Mouse (Mus musculus): ENCODE data around the gene Ppp1r9a. TPM values are rescaled to one million over a fixed set of nuclear protein-coding genes. Genes with fewer than 3 reads are reported as not detected.

The Ppp1r9a gene
- polyA plus RNA-seq, 1 experiment from 2014 or later: 49.3 TPM

DNA sequence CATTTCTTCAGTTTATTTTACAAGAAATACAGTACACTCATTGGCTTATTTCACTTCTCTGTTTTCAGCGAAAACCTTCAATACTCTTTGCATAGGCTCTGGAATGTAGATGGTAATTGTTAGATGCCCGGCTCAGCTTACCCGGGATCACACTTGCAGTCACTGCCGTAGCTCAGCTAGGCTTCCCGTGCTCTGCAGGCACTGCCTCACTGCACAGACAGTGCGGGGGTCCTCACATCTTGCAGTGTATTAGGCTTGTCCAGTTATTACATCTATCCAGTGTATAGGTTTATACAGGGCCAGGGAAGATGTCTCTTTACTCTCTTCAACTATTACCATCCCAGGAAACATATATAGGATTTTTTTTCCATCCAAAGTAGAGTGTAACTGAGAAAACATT is 37.4 kb downstream of the Ppp1r9a start:
- Histone ChIP-seq H3K4me3 (replicated peaks; ENCODE audit: low read depth, low read length) (no peak overlapping the region), H3K9me3 (ENCODE audit: control insufficient read depth, low read length) (no peaks in the 10 kb centered on the region), H3K4me1 (ENCODE audit: control insufficient read depth, insufficient read depth, low read length) (peaks cover 4% of the 10 kb centered on the region; the same call in 1 of the 2 replicates), H3K27ac (replicated peaks; ENCODE audit: low read depth, low read length) (no peak overlapping the region), H3K27me3 (ENCODE audit: control insufficient read depth, insufficient read depth, low read length) (no peaks in the 10 kb centered on the region), H3K36me3 (ENCODE audit: control insufficient read depth, insufficient read depth, low read length) (no peaks in the 10 kb centered on the region), H3K4me2 (ENCODE audit: low read length) (no peak overlapping the region), H3K9ac (replicated peaks; ENCODE audit: low read length) (no peak overlapping the region)
- 66% methylated on average over 6 of the region's 6 CpGs for WGBS
- ATAC-seq (ENCODE audit: low FRiP score, low TSS enrichment) (no peak), DNase-seq (no peak)

DNA sequence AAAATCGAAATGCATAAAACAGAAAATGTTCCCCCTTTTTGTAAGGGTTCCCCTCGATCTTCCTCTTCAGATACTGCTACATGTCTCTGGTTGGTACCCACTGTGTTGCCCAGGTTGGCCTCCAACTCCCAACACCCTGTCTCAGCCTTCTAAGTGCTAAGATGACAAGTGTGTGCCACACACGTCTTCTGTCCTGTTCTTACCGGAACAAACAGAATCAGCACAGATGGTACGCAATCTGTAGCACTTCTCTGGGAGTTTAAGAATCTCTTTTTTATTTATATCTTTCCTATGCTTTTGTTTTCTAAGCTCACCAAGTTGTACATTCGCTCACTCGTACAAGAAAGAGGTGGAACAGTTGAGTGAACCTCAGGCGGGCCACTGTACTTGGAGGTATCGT is 37.9 kb downstream of the Ppp1r9a start:
- H3K27me3 ChIP-seq (ENCODE audit: control insufficient read depth, insufficient read depth, low read length): no peaks in the 10 kb centered on the region
- H3K4me2 ChIP-seq (ENCODE audit: low read length): no peak overlapping the region
- no peaks in the 10 kb centered on the region for H3K9me3 ChIP-seq (ENCODE audit: control insufficient read depth, low read length)
- no peak overlapping the region for H3K4me3 ChIP-seq (replicated peaks; ENCODE audit: low read depth, low read length)
- H3K4me1 ChIP-seq (ENCODE audit: control insufficient read depth, insufficient read depth, low read length): peaks cover 4% of the 10 kb centered on the region; the same call in 1 of the 2 replicates
- DNase-seq (no peak), ATAC-seq (ENCODE audit: low FRiP score, low TSS enrichment) (no peak)
- no peak overlapping the region for H3K27ac ChIP-seq (replicated peaks; ENCODE audit: low read depth, low read length)
- WGBS: 94% methylated on average over 9 of the region's 9 CpGs
- H3K9ac ChIP-seq (replicated peaks; ENCODE audit: low read length): no peak overlapping the region
- H3K36me3 ChIP-seq (ENCODE audit: control insufficient read depth, insufficient read depth, low read length): no peaks in the 10 kb centered on the region

DNA sequence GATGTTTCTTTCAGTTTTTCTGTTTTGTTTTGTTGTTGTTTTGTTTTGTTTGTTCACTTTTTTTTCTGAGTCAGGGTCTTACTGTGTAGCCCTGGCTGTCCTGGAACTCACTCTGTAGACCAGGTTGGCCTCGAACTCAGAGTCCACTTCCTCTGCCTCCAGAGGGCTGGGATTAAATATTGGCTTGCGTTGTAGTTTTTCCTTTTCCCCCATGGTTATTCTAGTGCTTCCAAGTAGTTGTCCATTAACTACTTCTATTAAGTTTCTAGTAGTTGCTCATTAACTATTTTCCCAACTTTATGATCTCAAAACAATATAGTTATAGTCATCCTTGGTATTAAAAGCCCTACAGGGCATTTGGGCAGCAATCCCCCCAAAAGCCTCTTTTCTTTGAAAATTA is 41.1 kb downstream of the Ppp1r9a start:
- H3K9ac ChIP-seq (replicated peaks; ENCODE audit: low read length): no peak overlapping the region
- no peak for ATAC-seq (ENCODE audit: low FRiP score, low TSS enrichment)
- H3K4me2 ChIP-seq (ENCODE audit: low read length): no peak overlapping the region
- H3K27me3 ChIP-seq (ENCODE audit: control insufficient read depth, insufficient read depth, low read length): no peaks in the 10 kb centered on the region
- no peak for DNase-seq
- no peaks in the 10 kb centered on the region for H3K9me3 ChIP-seq (ENCODE audit: control insufficient read depth, low read length)
- H3K36me3 ChIP-seq (ENCODE audit: control insufficient read depth, insufficient read depth, low read length): no peaks in the 10 kb centered on the region
- no peak overlapping the region for H3K4me3 ChIP-seq (replicated peaks; ENCODE audit: low read depth, low read length)
- no peak overlapping the region for H3K27ac ChIP-seq (replicated peaks; ENCODE audit: low read depth, low read length)
- WGBS: 97% methylated on average over 2 of the region's 2 CpGs
- H3K4me1 ChIP-seq (ENCODE audit: control insufficient read depth, insufficient read depth, low read length): peaks cover 3% of the 10 kb centered on the region; the same call in 1 of the 2 replicates

DNA sequence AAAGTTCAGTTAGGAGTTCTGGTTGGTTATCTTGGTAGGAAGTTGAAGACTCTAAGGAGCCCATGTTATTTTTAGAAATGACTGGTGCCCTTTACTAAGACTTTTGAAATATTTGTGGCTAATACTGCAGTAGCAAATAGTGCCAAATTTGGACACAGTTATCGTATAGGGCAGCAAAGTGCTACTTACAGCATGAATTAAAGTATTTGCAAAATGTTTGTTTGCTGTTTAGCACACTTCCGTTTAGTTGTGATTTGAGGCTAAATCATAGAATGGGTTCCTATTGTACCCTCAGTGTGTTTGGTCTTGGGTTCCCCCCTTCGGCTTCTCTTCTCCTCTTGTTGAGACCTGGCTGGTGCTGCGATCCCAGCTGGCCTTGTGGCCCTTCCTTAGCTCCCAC is 45.3 kb downstream of the Ppp1r9a start:
- no peak overlapping the region for H3K9ac ChIP-seq (replicated peaks; ENCODE audit: low read length)
- H3K4me3 ChIP-seq (replicated peaks; ENCODE audit: low read depth, low read length): no peak overlapping the region
- no peaks in the 10 kb centered on the region for H3K4me1 ChIP-seq (ENCODE audit: control insufficient read depth, insufficient read depth, low read length)
- H3K36me3 ChIP-seq (ENCODE audit: control insufficient read depth, insufficient read depth, low read length): no peaks in the 10 kb centered on the region
- ATAC-seq (ENCODE audit: low FRiP score, low TSS enrichment) (no peak), DNase-seq (no peak)
- H3K27ac ChIP-seq (replicated peaks; ENCODE audit: low read depth, low read length): no peak overlapping the region
- no peaks in the 10 kb centered on the region for H3K9me3 ChIP-seq (ENCODE audit: control insufficient read depth, low read length)
- 98% methylated on average over 4 of the region's 4 CpGs for WGBS
- H3K27me3 ChIP-seq (ENCODE audit: control insufficient read depth, insufficient read depth, low read length): no peaks in the 10 kb centered on the region
- H3K4me2 ChIP-seq (ENCODE audit: low read length): no peak overlapping the region

DNA sequence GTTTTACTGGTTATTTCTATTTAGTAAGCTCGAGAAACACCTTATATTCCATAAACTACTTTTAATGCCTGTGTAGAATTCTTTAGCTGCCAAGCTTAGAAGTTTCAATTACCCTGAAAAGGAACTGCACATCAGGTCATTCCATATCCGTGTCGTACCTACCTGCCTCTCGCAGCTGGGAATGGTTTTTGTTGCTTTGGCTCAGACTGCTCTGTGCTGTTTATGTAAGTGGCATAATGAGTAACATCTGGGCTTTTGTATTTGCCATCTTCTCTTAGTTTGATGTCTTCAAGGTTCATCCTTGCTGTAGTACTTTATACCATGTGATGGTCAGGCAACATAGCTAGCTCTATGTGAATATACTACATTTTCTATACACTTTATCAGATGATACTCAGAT is 47.0 kb downstream of the Ppp1r9a start:
- Histone ChIP-seq H3K27ac (replicated peaks; ENCODE audit: low read depth, low read length) (no peak overlapping the region), H3K27me3 (ENCODE audit: control insufficient read depth, insufficient read depth, low read length) (no peaks in the 10 kb centered on the region), H3K36me3 (ENCODE audit: control insufficient read depth, insufficient read depth, low read length) (no peaks in the 10 kb centered on the region), H3K9me3 (ENCODE audit: control insufficient read depth, low read length) (no peaks in the 10 kb centered on the region), H3K4me1 (ENCODE audit: control insufficient read depth, insufficient read depth, low read length) (no peaks in the 10 kb centered on the region), H3K4me3 (replicated peaks; ENCODE audit: low read depth, low read length) (no peak overlapping the region), H3K9ac (replicated peaks; ENCODE audit: low read length) (no peak overlapping the region), H3K4me2 (ENCODE audit: low read length) (no peak overlapping the region)
- ATAC-seq (ENCODE audit: low FRiP score, low TSS enrichment) (no peak), DNase-seq (no peak)
- WGBS: 89% methylated on average over 4 of the region's 4 CpGs

DNA sequence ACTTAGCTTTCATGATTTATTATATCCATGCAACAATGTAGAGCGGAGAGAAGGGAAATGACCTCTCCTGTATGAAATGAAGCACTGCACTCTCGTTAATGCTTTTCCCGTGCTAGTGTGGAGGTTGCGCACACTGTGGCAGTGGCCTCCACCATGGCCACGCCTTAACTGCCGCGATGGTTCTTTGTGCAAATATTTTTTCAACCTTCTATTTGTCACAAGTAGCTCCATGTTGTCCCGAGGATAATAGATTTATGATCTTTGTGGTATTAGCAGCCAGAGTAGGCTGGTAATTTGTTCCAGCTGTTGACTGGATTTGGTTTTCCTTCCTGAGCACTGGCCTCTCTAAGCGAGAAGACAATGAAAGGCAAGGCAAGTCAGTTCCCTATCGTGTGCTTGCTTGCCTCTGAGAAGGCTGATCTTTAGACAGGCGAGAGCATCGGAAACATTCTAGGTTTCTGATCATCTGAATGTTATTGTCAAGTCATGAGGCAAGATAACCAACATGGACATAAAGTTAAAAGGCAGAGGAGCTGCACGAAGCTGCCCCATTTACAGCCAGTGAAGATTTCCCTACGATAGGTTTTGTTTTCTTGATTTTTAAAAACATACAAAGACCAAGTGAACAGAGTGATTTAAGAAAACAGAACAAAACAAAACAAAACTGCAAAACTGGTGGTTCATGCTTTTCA is 50.5 kb downstream of the Ppp1r9a start:
- DNase-seq (no peak), ATAC-seq (ENCODE audit: low FRiP score, low TSS enrichment) (no peak)
- no peak overlapping the region for H3K27ac ChIP-seq (replicated peaks; ENCODE audit: low read depth, low read length)
- H3K27me3 ChIP-seq (ENCODE audit: control insufficient read depth, insufficient read depth, low read length): no peaks in the 10 kb centered on the region
- no peaks in the 10 kb centered on the region for H3K9me3 ChIP-seq (ENCODE audit: control insufficient read depth, low read length)
- no peak overlapping the region for H3K4me2 ChIP-seq (ENCODE audit: low read length)
- no peaks in the 10 kb centered on the region for H3K4me1 ChIP-seq (ENCODE audit: control insufficient read depth, insufficient read depth, low read length)
- no peak overlapping the region for H3K4me3 ChIP-seq (replicated peaks; ENCODE audit: low read depth, low read length)
- WGBS: 89% methylated on average over 14 of the region's 14 CpGs
- H3K36me3 ChIP-seq (ENCODE audit: control insufficient read depth, insufficient read depth, low read length): no peaks in the 10 kb centered on the region
- H3K9ac ChIP-seq (replicated peaks; ENCODE audit: low read length): no peak overlapping the region

DNA sequence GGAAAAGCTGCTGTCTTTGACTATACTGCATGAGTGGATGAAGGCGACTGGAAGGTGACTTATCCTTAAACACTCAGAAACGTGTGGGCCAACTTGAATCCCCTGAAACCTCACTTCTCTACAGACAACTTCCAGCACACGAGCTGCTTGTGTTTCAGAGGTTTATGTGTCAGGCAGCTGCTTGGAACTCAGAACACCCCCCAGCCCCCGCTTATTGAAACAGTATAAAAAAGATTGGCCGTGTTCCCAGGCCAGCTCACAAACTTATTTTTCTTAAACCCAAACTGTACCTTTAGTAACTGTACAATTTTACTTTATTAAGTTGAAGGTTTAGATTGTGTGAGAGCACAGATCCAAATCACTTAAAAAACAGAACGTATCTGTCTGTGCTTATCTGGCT is 53.9 kb downstream of the Ppp1r9a start:
- ATAC-seq (ENCODE audit: low FRiP score, low TSS enrichment): no peak
- Histone ChIP-seq H3K27me3 (ENCODE audit: control insufficient read depth, insufficient read depth, low read length) (no peaks in the 10 kb centered on the region), H3K9me3 (ENCODE audit: control insufficient read depth, low read length) (no peaks in the 10 kb centered on the region), H3K27ac (replicated peaks; ENCODE audit: low read depth, low read length) (no peak overlapping the region), H3K4me3 (replicated peaks; ENCODE audit: low read depth, low read length) (no peak overlapping the region), H3K9ac (replicated peaks; ENCODE audit: low read length) (no peak overlapping the region), H3K36me3 (ENCODE audit: control insufficient read depth, insufficient read depth, low read length) (no peaks in the 10 kb centered on the region), H3K4me1 (ENCODE audit: control insufficient read depth, insufficient read depth, low read length) (no peaks in the 10 kb centered on the region), H3K4me2 (ENCODE audit: low read length) (no peak overlapping the region)
- WGBS: 79% methylated on average over 6 of the region's 6 CpGs
- DNase-seq: no peak

DNA sequence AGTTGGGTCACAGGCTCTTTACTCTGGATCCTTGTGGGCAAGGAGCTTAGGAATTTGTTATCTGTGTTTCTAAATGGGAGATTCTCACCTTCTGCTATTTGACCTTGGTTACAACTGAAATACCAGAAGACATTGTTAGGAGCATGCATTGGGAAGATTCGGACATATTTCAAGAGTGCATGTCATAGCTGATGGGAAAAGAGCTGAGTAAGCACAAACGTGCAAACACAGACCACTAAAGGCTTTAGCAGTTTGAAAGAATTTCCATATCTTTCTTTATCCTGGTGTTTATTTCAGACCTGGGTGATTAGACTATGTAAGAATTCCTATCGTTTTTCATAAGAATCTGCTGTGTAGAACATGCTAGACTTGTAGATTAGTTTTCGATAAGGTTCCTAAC is 59.5 kb downstream of the Ppp1r9a start:
- peaks cover 3% of the 10 kb centered on the region; the same call in 1 of the 2 replicates for H3K9me3 ChIP-seq (ENCODE audit: control insufficient read depth, low read length)
- no peak overlapping the region for H3K4me3 ChIP-seq (replicated peaks; ENCODE audit: low read depth, low read length)
- ATAC-seq (ENCODE audit: low FRiP score, low TSS enrichment): no peak
- 76% methylated on average over 4 of the region's 4 CpGs for WGBS
- H3K27me3 ChIP-seq (ENCODE audit: control insufficient read depth, insufficient read depth, low read length): no peaks in the 10 kb centered on the region
- no peak overlapping the region for H3K27ac ChIP-seq (replicated peaks; ENCODE audit: low read depth, low read length)
- DNase-seq: no peak
- no peaks in the 10 kb centered on the region for H3K36me3 ChIP-seq (ENCODE audit: control insufficient read depth, insufficient read depth, low read length)
- H3K4me1 ChIP-seq (ENCODE audit: control insufficient read depth, insufficient read depth, low read length): no peaks in the 10 kb centered on the region
- no peak overlapping the region for H3K9ac ChIP-seq (replicated peaks; ENCODE audit: low read length)
- H3K4me2 ChIP-seq (ENCODE audit: low read length): no peak overlapping the region

DNA sequence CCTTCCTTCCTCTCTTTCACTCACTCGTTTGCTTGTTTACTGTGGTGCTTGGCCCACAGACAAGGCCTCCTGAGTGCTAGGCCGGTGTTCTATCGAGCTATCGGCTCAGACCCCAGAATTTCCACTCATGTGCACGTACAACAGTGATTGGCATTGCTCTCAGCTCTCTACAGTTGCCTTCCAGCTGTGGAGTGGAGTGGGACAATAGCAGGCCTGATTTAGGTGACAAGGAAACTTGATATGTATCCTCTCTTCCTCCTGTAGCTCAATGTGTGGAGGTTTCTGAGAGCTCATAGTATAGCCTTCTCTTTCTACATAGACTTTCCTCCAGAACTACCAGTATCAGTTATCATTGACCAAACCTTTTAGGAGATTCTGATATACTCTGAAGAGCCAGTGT is 60.3 kb downstream of the Ppp1r9a start:
- no peak for DNase-seq
- whole genome bisulfite sequencing: 77% methylated on average over 5 of the region's 5 CpGs
- no peak overlapping the region for H3K4me2 ChIP-seq (ENCODE audit: low read length)

More for the DNA sequence above, 60.3 kb downstream of the Ppp1r9a start:
- Histone ChIP-seq H3K9me3 (ENCODE audit: control insufficient read depth, low read length) (peaks cover 3% of the 10 kb centered on the region; the same call in 1 of the 2 replicates), H3K4me1 (ENCODE audit: control insufficient read depth, insufficient read depth, low read length) (no peaks in the 10 kb centered on the region), H3K36me3 (ENCODE audit: control insufficient read depth, insufficient read depth, low read length) (no peaks in the 10 kb centered on the region), H3K9ac (replicated peaks; ENCODE audit: low read length) (no peak overlapping the region), H3K4me3 (replicated peaks; ENCODE audit: low read depth, low read length) (no peak overlapping the region), H3K27ac (replicated peaks; ENCODE audit: low read depth, low read length) (no peak overlapping the region), H3K27me3 (ENCODE audit: control insufficient read depth, insufficient read depth, low read length) (no peaks in the 10 kb centered on the region)
- ATAC-seq (ENCODE audit: low FRiP score, low TSS enrichment): no peak
